Mouse (Mus musculus) liver, embryonic 13.5 days (tissue): Measurements from ENCODE around the gene C2. TPM values are rescaled to one million over a fixed set of nuclear protein-coding genes. Genes with fewer than 3 reads are reported as not detected.

Experiments used
- ATAC-seq: fragments of 200-750 bp; cut with Nextera tagmentation; 2 replicates; pipeline ENCODE4 v1.8.0; 2017; ENCODE audit warnings: low read depth, mild to moderate bottlenecking, moderate number of reproducible peaks, moderate library complexity
- DNase-seq: peaks from one replicate; pipeline ENCODE4 v3.0.0; 2022
- H3K27ac ChIP-seq: fragments of 300-500 bp; sonication (generic); 2 replicates; pipeline ENCODE4 v1.5.1; 2015; ENCODE audit warnings: moderate library complexity, mild to moderate bottlenecking, inconsistent platforms
- H3K27me3 ChIP-seq: fragments of 300-500 bp; sonication (generic); 2 replicates; pipeline ENCODE4 v1.6.1; 2015; ENCODE audit warnings: mild to moderate bottlenecking, inconsistent platforms
- H3K36me3 ChIP-seq: fragments of 300-500 bp; sonication (generic); 2 replicates; pipeline ENCODE4 v1.6.1; 2015; ENCODE audit warnings: mild to moderate bottlenecking, inconsistent platforms
- H3K4me1 ChIP-seq: fragments of 300-500 bp; sonication (generic); replicated peaks from 2 replicates; pipeline ENCODE4 v1.6.1; 2015; ENCODE audit warnings: inconsistent platforms
- H3K4me2 ChIP-seq: fragments of 300-500 bp; sonication (generic); 2 replicates; pipeline ENCODE4 v1.6.1; 2015; ENCODE audit warnings: inconsistent platforms, mild to moderate bottlenecking, moderate library complexity
- H3K4me3 ChIP-seq: fragments of 300-500 bp; sonication (generic); replicated peaks from 2 replicates; pipeline ENCODE4 v1.5.1; 2015; ENCODE audit warnings: mild to moderate bottlenecking, inconsistent platforms
- H3K9ac ChIP-seq: fragments of 300-500 bp; sonication (generic); 2 replicates; pipeline ENCODE4 v1.6.1; 2015; ENCODE audit warnings: mild to moderate bottlenecking, inconsistent platforms
- H3K9me3 ChIP-seq: fragments of 300-500 bp; sonication (generic); replicated peaks from 2 replicates; pipeline ENCODE4 v1.6.1; 2016; ENCODE audit warnings: inconsistent platforms
- WGBS: fragments of 180-500 bp; shearing (Covaris S2); methylation state at CpG from one replicate; pipeline ENCODE4 v1.1.7; 2015; ENCODE audit not compliant: insufficient replicate concordance; 5-methylcytosine and 5-hydroxymethylcytosine counted together
- polyA plus RNA-seq: library from polyadenylated mRNA; unstranded; fragments of >200 nt; fragmentation: Nextera tagmentation; extraction: Ambion mirVana; gene quantifications from 2 replicates; pipeline ENCODE4 v1.2.1, GENCODE M21; 2015

Gene C2
- polyA plus RNA-seq, 1 experiment from 2014 or later: 11.1 TPM

DNA sequence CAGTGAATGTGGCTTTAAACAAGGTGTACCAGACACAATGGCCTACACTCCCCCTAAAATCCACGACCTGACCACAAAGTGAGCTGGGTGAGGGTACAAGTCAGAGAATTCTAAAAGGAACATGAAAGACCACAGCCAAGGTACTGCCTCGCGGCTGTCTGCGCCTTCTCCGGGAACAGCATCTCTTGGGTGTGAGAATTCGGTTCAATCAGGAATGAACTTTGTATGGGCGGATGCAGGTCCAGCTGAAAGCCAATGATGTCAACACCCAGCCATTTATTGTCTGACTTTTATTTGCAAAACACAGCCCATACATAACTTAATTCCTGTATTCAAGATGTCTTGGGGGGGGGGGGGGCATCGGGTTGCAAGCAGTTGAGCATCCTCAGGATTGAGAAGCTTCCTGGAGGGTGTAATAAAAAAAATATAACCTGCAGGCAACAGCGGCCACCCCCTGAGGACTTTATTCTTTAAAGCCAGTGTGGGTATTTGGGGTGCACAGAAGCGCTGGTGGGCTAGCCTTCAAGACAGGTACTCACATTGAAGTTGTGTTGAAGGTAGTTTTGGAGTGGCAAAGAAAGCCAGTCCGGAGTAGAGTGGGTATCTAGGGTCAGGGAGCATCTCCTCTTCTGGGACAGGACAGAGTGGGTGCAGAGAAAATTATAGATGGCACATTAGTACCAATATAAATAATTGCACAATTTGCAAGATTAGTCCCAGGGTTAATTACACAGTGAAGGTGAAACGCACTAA lies 4.8 kb downstream of the C2 start:
- WGBS: 76% methylated on average over 12 of the region's 12 CpGs
- H3K4me2 ChIP-seq: peak overlapping the region; percentile 98
- peak overlapping the region; percentile 81 for H3K27ac ChIP-seq
- peaks cover 10% of the 10 kb centered on the region for H3K36me3 ChIP-seq
- DNase-seq: no peak
- peaks cover 56% of the 10 kb centered on the region for H3K4me1 ChIP-seq
- H3K9ac ChIP-seq: peak overlapping the region; percentile 86
- H3K9me3 ChIP-seq: no peaks in the 10 kb centered on the region
- no peaks in the 10 kb centered on the region for H3K27me3 ChIP-seq
- H3K4me3 ChIP-seq: peak overlapping the region; percentile 74
- no peak for ATAC-seq

DNA sequence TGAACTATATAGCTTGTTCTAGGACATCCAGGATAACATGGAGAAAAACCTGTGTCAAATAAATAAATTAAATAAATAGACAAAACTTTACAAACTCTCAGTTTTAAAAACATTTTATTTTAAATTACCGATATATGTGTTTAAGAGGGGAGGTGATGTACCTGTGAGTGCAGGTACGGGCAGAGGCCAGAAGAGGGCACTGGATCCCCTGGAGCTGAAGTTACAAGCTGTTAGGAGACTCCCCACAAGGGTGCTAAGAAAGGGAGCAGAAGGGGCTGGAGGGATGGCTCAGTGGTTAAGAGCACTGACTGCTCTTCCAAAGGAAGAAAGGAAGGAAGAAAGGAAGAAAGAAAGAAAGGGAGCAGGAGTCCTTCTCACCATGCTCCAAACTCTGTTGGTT lies 6.7 kb downstream of the C2 start:
- ATAC-seq: no peak
- Histone ChIP-seq H3K4me3 (no peak overlapping the region), H3K4me1 (peaks cover 37% of the 10 kb centered on the region), H3K9ac (no peak overlapping the region), H3K36me3 (peaks cover 8% of the 10 kb centered on the region), H3K9me3 (no peaks in the 10 kb centered on the region), H3K27ac (no peak overlapping the region), H3K27me3 (no peaks in the 10 kb centered on the region), H3K4me2 (no peak overlapping the region)
- no peak for DNase-seq
- WGBS: 90% methylated on average over 2 of the region's 2 CpGs

DNA sequence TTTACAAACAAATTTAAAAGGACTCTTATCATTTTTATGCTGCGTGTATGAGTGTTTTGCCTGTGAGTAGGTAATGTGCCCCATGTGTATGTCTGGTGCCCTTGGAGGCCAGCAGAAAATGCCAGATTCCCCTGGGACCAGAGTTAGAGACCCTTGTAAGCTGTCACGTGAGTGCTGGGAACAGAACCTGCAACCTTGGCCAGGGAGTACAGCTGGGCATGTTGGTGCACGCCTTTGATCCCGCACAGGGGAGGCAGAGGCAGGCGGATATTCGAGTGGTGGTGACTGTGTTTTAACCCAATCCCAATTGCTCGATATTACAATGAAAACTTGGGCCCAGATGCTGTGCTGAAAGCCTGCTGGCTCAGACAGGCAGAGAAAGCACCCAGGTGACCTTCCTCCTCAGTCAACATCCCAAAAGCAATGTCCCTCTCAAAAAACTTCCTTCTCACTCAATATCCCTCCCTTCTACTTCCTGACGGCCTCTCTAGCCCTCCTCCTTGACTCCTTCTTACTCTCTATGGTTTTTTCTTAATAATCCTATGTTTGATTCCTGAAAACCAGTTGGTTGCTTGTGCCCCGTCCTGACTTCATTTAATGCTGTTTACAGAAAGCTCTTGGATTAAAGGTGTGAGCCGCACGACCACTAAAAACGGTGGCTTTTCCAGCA lies 7.9 kb downstream of the C2 start:
- no peak overlapping the region for H3K27ac ChIP-seq
- 79% methylated on average over 12 of the region's 12 CpGs for WGBS
- H3K9me3 ChIP-seq: no peaks in the 10 kb centered on the region
- DNase-seq (no peak), ATAC-seq (no peak)
- no peaks in the 10 kb centered on the region for H3K36me3 ChIP-seq
- peaks cover 33% of the 10 kb centered on the region for H3K4me1 ChIP-seq
- H3K4me2 ChIP-seq: no peak overlapping the region
- no peaks in the 10 kb centered on the region for H3K27me3 ChIP-seq
- H3K9ac ChIP-seq: no peak overlapping the region
- H3K4me3 ChIP-seq: no peak overlapping the region

DNA sequence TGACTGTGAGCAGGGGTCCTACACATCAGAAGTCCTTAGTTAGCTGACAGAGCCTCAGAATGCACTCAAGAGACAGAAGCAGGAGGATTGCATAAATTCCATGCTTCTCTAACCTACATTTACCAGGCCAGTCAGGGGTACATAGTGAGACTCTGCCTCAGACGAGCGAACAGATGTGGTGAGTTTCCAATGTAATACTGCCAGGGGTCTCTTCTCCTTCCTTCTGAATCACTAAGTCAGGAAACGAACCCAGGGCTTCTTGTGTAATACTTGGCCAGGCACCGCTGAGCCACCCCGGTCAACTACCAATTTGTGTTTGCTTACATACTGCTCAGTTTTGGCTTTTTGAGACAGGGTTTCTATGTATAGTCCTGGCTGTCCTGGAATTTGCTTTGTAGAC lies 10.1 kb downstream of the C2 start:
- Histone ChIP-seq H3K4me1 (peaks cover 32% of the 10 kb centered on the region), H3K4me3 (no peak overlapping the region), H3K27me3 (no peaks in the 10 kb centered on the region), H3K27ac (no peak overlapping the region), H3K36me3 (no peaks in the 10 kb centered on the region), H3K4me2 (no peak overlapping the region), H3K9ac (no peak overlapping the region), H3K9me3 (no peaks in the 10 kb centered on the region)
- no peak for DNase-seq
- ATAC-seq: no peak
- WGBS: 56% methylated on average over 5 of the region's 5 CpGs

DNA sequence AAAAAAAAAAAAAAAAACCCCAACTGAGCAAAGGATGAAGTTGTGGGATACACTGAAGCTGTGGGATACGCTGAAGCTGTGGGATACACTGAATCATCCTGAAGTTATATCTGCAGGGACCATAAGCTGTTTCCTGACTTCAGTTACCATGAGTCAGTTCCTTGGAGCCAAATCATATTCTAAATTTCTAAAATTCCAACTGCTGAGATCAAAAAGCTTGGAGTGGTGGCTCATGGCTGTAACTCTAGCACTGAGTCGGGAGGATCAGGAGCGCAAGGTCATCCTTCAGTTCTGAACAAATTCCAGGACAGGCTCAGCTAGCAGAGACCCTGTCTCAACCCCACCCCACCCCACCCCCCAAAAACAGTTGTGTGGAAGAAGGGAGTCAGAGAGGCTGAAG lies 12.4 kb downstream of the C2 start:
- H3K9me3 ChIP-seq: no peaks in the 10 kb centered on the region
- no peaks in the 10 kb centered on the region for H3K36me3 ChIP-seq
- H3K4me2 ChIP-seq: no peak overlapping the region
- no peaks in the 10 kb centered on the region for H3K27me3 ChIP-seq
- DNase-seq (no peak), ATAC-seq (no peak)
- peaks cover 37% of the 10 kb centered on the region for H3K4me1 ChIP-seq
- WGBS: 70% methylated on average over 3 of the region's 3 CpGs
- no peak overlapping the region for H3K27ac ChIP-seq
- H3K9ac ChIP-seq: no peak overlapping the region
- H3K4me3 ChIP-seq: no peak overlapping the region

DNA sequence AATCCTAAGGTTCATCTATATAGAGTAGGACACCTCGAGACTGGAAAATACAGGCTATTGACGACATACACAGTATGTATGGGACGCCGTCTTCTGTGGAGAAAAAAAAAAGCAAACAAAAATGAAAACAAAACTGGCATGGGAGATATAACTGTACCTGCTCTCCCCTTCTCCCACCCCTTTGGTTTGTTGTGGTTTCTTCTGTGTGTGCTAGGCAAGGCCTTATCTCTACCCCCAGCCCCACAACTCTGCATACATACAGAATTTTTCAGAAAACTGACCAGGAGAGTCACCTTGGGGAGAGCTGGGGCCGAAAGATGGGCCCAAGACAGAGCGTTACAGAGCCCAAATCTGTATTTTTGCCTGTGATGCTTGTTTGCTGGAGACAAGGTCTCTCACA lies 13.4 kb downstream of the C2 start:
- no peak overlapping the region for H3K4me3 ChIP-seq
- H3K36me3 ChIP-seq: no peaks in the 10 kb centered on the region
- 30% methylated on average over 6 of the region's 6 CpGs for WGBS
- no peak overlapping the region for H3K27ac ChIP-seq
- H3K9me3 ChIP-seq: no peaks in the 10 kb centered on the region
- DNase-seq (no peak), ATAC-seq (peak; percentile 40; the same call in 1 of the 2 replicates)
- no peak overlapping the region for H3K9ac ChIP-seq
- H3K4me1 ChIP-seq: peaks cover 37% of the 10 kb centered on the region
- H3K27me3 ChIP-seq: no peaks in the 10 kb centered on the region
- H3K4me2 ChIP-seq: 0 out of 2 replicates have a peak overlapping the region, but pooled peaks have one; percentile 2

DNA sequence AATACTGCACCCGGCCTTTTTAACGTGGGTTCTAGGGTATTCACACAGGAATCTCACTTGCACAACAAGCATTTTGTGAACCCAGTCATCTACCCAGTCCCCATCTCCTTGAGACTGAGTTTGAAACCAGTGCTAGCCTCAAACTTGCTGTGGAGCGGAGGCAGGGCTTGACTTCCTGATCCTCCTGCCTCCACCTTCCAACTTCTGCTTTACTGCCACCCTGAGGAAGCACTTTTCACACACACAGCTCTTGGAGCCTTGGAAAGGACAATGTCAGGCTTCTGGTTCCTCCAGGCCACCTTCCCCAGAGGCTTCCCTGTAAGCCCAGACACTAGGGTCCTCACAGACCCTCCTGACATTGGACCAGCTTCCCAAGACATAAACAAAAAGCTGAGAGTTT lies 14.7 kb downstream of the C2 start:
- H3K9me3 ChIP-seq: no peaks in the 10 kb centered on the region
- 55% methylated on average over 3 of the region's 3 CpGs for WGBS
- H3K9ac ChIP-seq: no peak overlapping the region
- DNase-seq: no peak
- H3K27ac ChIP-seq: no peak overlapping the region
- peaks cover 37% of the 10 kb centered on the region for H3K4me1 ChIP-seq
- H3K27me3 ChIP-seq: no peaks in the 10 kb centered on the region
- H3K4me2 ChIP-seq: no peak overlapping the region
- no peaks in the 10 kb centered on the region for H3K36me3 ChIP-seq
- no peak overlapping the region for H3K4me3 ChIP-seq
- no peak for ATAC-seq

DNA sequence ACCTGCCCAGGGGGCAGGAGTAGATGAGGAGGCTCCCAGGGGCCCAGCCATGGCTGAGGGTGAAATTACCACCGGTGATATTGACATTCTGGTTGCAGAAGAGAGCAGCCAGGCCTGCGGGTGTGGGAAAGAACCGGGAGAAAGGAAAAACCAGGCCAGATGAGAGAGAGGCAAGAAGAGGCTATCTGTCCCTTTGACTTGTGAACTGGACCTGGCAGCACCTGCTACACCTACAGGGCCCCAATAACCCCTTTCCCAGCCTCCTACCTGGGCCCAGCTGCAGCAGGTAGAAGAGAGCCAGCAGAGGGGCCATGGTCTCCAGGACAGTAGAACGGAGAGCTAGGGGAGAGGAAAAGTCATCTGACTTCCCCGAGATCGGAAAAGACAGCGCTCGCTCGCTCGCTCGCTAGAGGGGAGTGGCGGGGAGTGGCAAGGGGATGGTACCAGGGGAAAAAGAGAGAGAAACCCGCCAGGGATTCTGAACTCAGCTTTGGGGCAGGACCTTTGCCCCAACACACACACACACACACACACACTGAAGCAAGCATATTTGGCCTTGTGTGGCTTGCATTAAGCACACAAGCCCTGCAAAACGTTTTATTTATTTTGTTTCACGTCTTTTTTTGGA lies 16.3 kb downstream of the C2 start, which contains the start of gene Gm20547:
TSS of gene Gm20547 (minus strand) at position 360 of the 628 bp plus-strand sequence.
- Histone ChIP-seq H3K9ac (peak within 1 kb of the TSS; percentile 36), H3K4me2 (peak within 1 kb of the TSS; percentile 59)

DNA sequence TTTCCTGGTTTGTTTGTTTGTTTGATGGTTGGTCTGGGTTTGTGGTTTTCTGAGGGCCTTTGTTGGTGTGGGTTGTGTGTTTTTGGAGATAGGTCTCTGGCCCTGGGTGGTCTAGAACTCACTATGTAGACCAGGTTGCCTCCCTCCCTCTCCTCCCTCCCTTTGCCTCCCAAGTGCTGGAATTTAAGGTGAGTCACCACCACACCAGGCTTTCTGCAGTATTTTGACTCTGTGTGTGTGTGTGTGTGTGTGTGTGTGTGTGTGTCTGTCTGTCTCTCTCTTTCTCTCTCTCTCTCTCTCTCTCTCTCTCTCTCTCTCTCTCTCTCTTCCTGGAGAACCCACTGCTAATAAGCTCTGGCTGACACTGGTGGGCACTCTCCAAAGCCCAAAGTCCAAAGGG lies 16.9 kb downstream of the C2 start:
- no peak overlapping the region for H3K27ac ChIP-seq
- ATAC-seq: no peak
- no peak overlapping the region for H3K9ac ChIP-seq
- H3K27me3 ChIP-seq: no peaks in the 10 kb centered on the region
- H3K9me3 ChIP-seq: no peaks in the 10 kb centered on the region
- no peaks in the 10 kb centered on the region for H3K36me3 ChIP-seq
- DNase-seq: no peak
- peaks cover 37% of the 10 kb centered on the region for H3K4me1 ChIP-seq
- peak overlapping the region; percentile 44 for H3K4me3 ChIP-seq
- H3K4me2 ChIP-seq: peak overlapping the region; percentile 59

More for the DNA sequence above, 16.3 kb downstream of the C2 start, which contains the start of gene Gm20547:
- peaks cover 37% of the 10 kb centered on the region for H3K4me1 ChIP-seq
- no peaks in the 10 kb centered on the region for H3K27me3 ChIP-seq
- H3K4me3 ChIP-seq: peak within 1 kb of the TSS; percentile 44
- ATAC-seq (peak; percentile 55; the same call in 1 of the 2 replicates), DNase-seq (no peak)
- no peaks in the 10 kb centered on the region for H3K9me3 ChIP-seq
- H3K36me3 ChIP-seq: no peaks in the 10 kb centered on the region
- peak within 1 kb of the TSS; percentile 29; the same call in 1 of the 2 replicates for H3K27ac ChIP-seq
- WGBS: 24% methylated on average over 15 of the region's 15 CpGs

DNA sequence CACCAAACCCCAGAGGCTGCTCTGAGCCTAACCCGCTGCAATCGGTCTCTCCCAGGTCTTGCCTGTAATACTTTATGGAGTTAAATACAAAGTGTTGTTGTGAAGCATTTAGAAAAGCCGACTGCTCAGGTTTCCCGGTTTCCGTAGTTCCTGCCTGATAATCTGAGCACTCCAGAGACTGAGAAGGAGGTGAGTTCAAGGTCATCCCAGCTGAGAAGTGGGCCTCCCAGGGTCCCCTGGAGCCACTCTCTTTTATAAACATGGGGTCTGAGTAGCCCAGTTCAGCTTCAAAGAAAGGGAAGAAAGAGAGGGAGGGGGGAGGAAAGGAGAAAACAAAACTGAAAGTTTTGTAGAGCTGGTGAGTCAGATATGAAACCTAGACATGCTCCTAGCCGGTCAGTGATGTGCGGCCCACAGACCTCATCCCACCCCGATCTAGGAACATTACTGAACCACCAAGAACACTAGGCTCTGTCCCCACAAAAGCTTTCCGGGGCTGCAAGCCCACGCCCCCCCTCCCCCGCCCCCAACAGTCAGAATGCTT lies 18.7 kb downstream of the C2 start, which contains the start of gene Zbtb12:
TSS of gene Zbtb12 (plus strand) at position 148 of the 544 bp plus-strand sequence.
- H3K36me3 ChIP-seq: no peaks in the 10 kb centered on the region
- no peaks in the 10 kb centered on the region for H3K9me3 ChIP-seq
- H3K27ac ChIP-seq: no peak within 1 kb of the TSS
- no peak within 1 kb of the TSS for H3K9ac ChIP-seq
- no peak for ATAC-seq
- H3K27me3 ChIP-seq: no peaks in the 10 kb centered on the region
- no peak within 1 kb of the TSS for H3K4me3 ChIP-seq
- H3K4me1 ChIP-seq: peaks cover 21% of the 10 kb centered on the region
- WGBS: 57% methylated on average over 11 of the region's 11 CpGs
- H3K4me2 ChIP-seq: no peak within 1 kb of the TSS
- no peak for DNase-seq

DNA sequence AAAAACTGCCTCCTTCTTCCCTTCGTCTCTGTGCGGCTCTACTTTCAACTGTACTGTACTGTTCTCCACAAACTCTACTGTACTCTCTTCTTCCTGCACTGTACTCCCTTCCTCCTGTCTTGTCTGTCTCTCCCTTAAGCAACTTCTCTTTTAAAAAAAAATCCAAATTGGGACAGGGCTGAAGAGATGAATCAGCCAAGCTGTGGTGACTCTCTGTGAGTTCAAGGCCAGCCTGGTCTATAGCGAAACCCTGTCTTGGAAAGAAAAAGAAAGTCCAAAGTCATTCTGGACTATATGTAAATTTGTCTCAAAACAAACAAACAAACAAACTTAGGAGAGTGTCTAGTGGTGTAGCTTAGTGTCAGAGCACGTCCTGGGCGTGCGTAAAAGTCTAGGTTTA lies 23.7 kb downstream of the C2 start:
- H3K9ac ChIP-seq: no peak overlapping the region
- 70% methylated on average over 6 of the region's 6 CpGs for WGBS
- no peak overlapping the region for H3K4me2 ChIP-seq
- ATAC-seq (no peak), DNase-seq (no peak)
- no peaks in the 10 kb centered on the region; the same call in 1 of the 2 replicates for H3K27me3 ChIP-seq
- no peaks in the 10 kb centered on the region; the same call in 1 of the 2 replicates for H3K4me1 ChIP-seq
- no peaks in the 10 kb centered on the region for H3K9me3 ChIP-seq
- H3K27ac ChIP-seq: no peak overlapping the region
- no peaks in the 10 kb centered on the region for H3K36me3 ChIP-seq
- H3K4me3 ChIP-seq: no peak overlapping the region
